Mouse (Mus musculus) liver, postnatal 0 days (tissue): ENCODE data around the gene BC029722. TPM values are rescaled to one million over a fixed set of nuclear protein-coding genes. Genes with fewer than 3 reads are reported as not detected.

Experiments used
- ATAC-seq: fragments of 200-750 bp; cut with Nextera tagmentation; 2 replicates; pipeline ENCODE4 v1.8.0; 2017; ENCODE audit warnings: mild to moderate bottlenecking, moderate library complexity
- DNase-seq: peaks from one replicate; pipeline ENCODE4 v3.0.0-alpha.2; 2016
- H3K27ac ChIP-seq: fragments of 300-500 bp; sonication (generic); 2 replicates; pipeline ENCODE4 v1.5.1; 2014; ENCODE audit warnings: antibody characterized with exemption, moderate library complexity, mild to moderate bottlenecking, low read depth
- H3K27me3 ChIP-seq: fragments of 300-500 bp; sonication (generic); 2 replicates; pipeline ENCODE4 v1.6.1; 2014; ENCODE audit warnings: low read length, control low read depth, mixed read lengths; ENCODE audit not compliant: insufficient read depth
- H3K36me3 ChIP-seq: fragments of 300-500 bp; sonication (generic); replicated peaks from 2 replicates; pipeline ENCODE4 v1.6.1; 2014; ENCODE audit warnings: mild to moderate bottlenecking, control low read depth, low read length, moderate library complexity, mixed read lengths; ENCODE audit not compliant: insufficient read depth
- H3K4me1 ChIP-seq: fragments of 300-500 bp; sonication (generic); 2 replicates; pipeline ENCODE4 v1.6.1; 2014; ENCODE audit warnings: antibody characterized with exemption, mild to moderate bottlenecking, control low read depth; ENCODE audit not compliant: insufficient read depth
- H3K4me2 ChIP-seq: fragments of 300-500 bp; sonication (generic); 2 replicates; pipeline ENCODE4 v1.6.1; 2014; ENCODE audit warnings: low read depth, mild to moderate bottlenecking, low read length, moderate library complexity, mixed read lengths
- H3K4me3 ChIP-seq: fragments of 300-500 bp; sonication (generic); 2 replicates; pipeline ENCODE4 v1.5.1; 2014; ENCODE audit warnings: low read depth, low read length
- H3K9ac ChIP-seq: fragments of 300-500 bp; sonication (generic); replicated peaks from 2 replicates; pipeline ENCODE4 v1.6.1; 2014; ENCODE audit warnings: mild to moderate bottlenecking, moderate library complexity
- H3K9me3 ChIP-seq: fragments of 300-500 bp; sonication (generic); 2 replicates; pipeline ENCODE4 v1.6.1; 2016; ENCODE audit warnings: mild to moderate bottlenecking, control low read depth, low read length, mixed read lengths
- CTCF ChIP-seq: sonication (generic); IDR thresholded peaks from 2 replicates; pipeline ENCODE4 v1.5.1; 2016; ENCODE audit warnings: antibody characterized with exemption, low read depth
- EP300 ChIP-seq: IDR thresholded peaks from 2 replicates; pipeline ENCODE4 v1.6.1; 2016; ENCODE audit warnings: antibody characterized with exemption, low read depth, mild to moderate bottlenecking
- WGBS: fragments of 180-500 bp; shearing (Covaris S2); extraction: QIAGEN DNeasy Blood & Tissue Kit; methylation state at CpG from one replicate; pipeline ENCODE4 v1.1.7; 2014; ENCODE audit not compliant: insufficient replicate concordance; 5-methylcytosine and 5-hydroxymethylcytosine counted together
- polyA plus RNA-seq: library from polyadenylated mRNA; unstranded; fragments of >200 nt; fragmentation: Nextera tagmentation; extraction: Ambion mirVana; gene quantifications from 2 replicates; pipeline ENCODE4 v1.2.1, GENCODE M21; 2015

Gene BC029722
- polyA plus RNA-seq, 1 experiment from 2014 or later = 6.6 TPM

- Histone ChIP-seq H3K9ac (no peak overlapping the region), H3K27me3 (no peaks in the 10 kb centered on the region), H3K27ac (no peak overlapping the region), H3K4me2 (no peak overlapping the region), H3K36me3 (peaks cover 20% of the 10 kb centered on the region), H3K4me3 (no peak overlapping the region), H3K4me1 (no peaks in the 10 kb centered on the region), H3K9me3 (no peaks in the 10 kb centered on the region)
- no peak for TF ChIP-seq CTCF
- no peak for TF ChIP-seq EP300
- 80% methylated on average over 5 of the region's 5 CpGs for WGBS
- ATAC-seq = no peak
- no peak for DNase-seq
Measured at GRCm38 (mm10) chr2:155852536-155852935, 33.3 kb upstream of the BC029722 start.

- DNase-seq (no peak), ATAC-seq (no peak)
- H3K36me3 ChIP-seq = peaks cover 24% of the 10 kb centered on the region
- H3K27ac ChIP-seq = no peak overlapping the region
- 83% methylated on average over 7 of the region's 7 CpGs for WGBS
- no peaks in the 10 kb centered on the region for H3K9me3 ChIP-seq
- H3K4me2 ChIP-seq = no peak overlapping the region
- TF ChIP-seq CTCF = no peak
- TF ChIP-seq EP300 = no peak
- no peak overlapping the region for H3K9ac ChIP-seq
- no peaks in the 10 kb centered on the region for H3K27me3 ChIP-seq
- H3K4me3 ChIP-seq = no peak overlapping the region
- no peaks in the 10 kb centered on the region for H3K4me1 ChIP-seq
Measured at GRCm38 (mm10) chr2:155850120-155850519, 30.9 kb upstream of the BC029722 start.

DNA sequence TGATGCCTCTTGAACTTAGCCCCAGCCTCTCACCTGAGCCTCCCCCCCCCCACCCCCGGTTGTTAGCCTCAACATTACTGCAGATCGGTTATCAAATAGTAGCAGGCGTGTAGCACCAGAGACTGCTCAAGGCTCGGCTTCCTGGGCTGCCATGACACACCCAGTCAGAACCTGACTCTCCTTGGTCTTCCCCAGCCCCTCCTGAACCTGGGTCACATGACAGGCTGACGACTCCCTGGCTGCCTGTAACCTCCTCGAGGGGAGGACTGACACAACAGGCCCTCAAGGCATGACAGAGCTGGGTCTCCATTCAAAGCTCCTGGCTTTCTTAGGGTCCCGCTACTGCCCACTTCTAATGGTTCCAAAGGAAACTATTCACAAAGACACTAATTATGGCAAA is 30.2 kb upstream of the BC029722 start:
- no peak for DNase-seq
- 47% methylated on average over 7 of the region's 7 CpGs for WGBS
- no peaks in the 10 kb centered on the region for H3K27me3 ChIP-seq
- TF ChIP-seq EP300 (no peak), CTCF (no peak)
- no peak overlapping the region for H3K4me3 ChIP-seq
- H3K4me2 ChIP-seq = no peak overlapping the region
- no peak overlapping the region for H3K27ac ChIP-seq
- no peak for ATAC-seq
- no peaks in the 10 kb centered on the region for H3K4me1 ChIP-seq
- H3K9me3 ChIP-seq = no peaks in the 10 kb centered on the region
- H3K36me3 ChIP-seq = peaks cover 24% of the 10 kb centered on the region
- H3K9ac ChIP-seq = no peak overlapping the region

DNA sequence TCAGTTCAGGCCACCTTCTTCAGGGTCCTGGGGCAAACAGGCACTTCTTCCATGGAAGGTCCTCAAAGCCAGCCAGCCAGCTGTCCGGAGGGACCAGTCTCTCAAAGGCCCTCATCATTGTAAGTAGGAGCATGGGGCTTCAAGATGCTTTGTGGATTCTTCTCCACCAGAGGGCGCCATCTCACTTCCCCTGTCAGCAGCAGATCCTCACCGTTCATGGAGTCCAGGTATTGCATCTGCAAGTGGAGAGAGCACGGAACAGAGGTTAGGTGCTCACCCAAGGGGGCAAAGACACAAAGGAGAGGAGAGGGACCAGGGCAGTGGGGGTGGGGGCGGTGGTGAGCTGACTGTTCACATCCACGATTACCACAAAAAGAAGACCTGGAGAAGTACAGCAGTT is 29.1 kb upstream of the BC029722 start:
- H3K9ac ChIP-seq = no peak overlapping the region
- no peaks in the 10 kb centered on the region for H3K9me3 ChIP-seq
- no peaks in the 10 kb centered on the region for H3K27me3 ChIP-seq
- H3K4me2 ChIP-seq = no peak overlapping the region
- H3K27ac ChIP-seq = no peak overlapping the region
- WGBS = 42% methylated on average over 6 of the region's 6 CpGs
- ATAC-seq (peak; percentile 40; the same call in 1 of the 2 replicates), DNase-seq (peak; percentile 82)
- H3K4me3 ChIP-seq = no peak overlapping the region
- TF ChIP-seq CTCF = peak; percentile 97
- TF ChIP-seq EP300 = no peak
- no peaks in the 10 kb centered on the region for H3K4me1 ChIP-seq
- H3K36me3 ChIP-seq = peaks cover 24% of the 10 kb centered on the region

- no peak for TF ChIP-seq CTCF
- TF ChIP-seq EP300 = no peak
- no peaks in the 10 kb centered on the region for H3K9me3 ChIP-seq
- no peaks in the 10 kb centered on the region for H3K27me3 ChIP-seq
- 81% methylated on average over 8 of the region's 8 CpGs for WGBS
- no peak overlapping the region for H3K27ac ChIP-seq
- no peak for ATAC-seq
- H3K4me3 ChIP-seq = no peak overlapping the region
- no peaks in the 10 kb centered on the region for H3K4me1 ChIP-seq
- no peak overlapping the region for H3K4me2 ChIP-seq
- DNase-seq = no peak
- no peak overlapping the region for H3K9ac ChIP-seq
- H3K36me3 ChIP-seq = peaks cover 24% of the 10 kb centered on the region
Measured at GRCm38 (mm10) chr2:155846930-155847329, 27.7 kb upstream of the BC029722 start.

- no peak overlapping the region for H3K27ac ChIP-seq
- no peaks in the 10 kb centered on the region for H3K4me1 ChIP-seq
- no peaks in the 10 kb centered on the region for H3K9me3 ChIP-seq
- H3K27me3 ChIP-seq = no peaks in the 10 kb centered on the region
- H3K4me3 ChIP-seq = no peak overlapping the region
- ATAC-seq (no peak), DNase-seq (no peak)
- TF ChIP-seq CTCF (no peak), EP300 (no peak)
- 73% methylated on average over 4 of the region's 4 CpGs for WGBS
- H3K9ac ChIP-seq = no peak overlapping the region
- no peaks in the 10 kb centered on the region for H3K36me3 ChIP-seq
- no peak overlapping the region for H3K4me2 ChIP-seq
Measured at GRCm38 (mm10) chr2:155838961-155839360, 19.7 kb upstream of the BC029722 start.

- Histone ChIP-seq H3K27ac (no peak overlapping the region), H3K27me3 (no peaks in the 10 kb centered on the region), H3K4me3 (no peak overlapping the region), H3K9me3 (no peaks in the 10 kb centered on the region), H3K4me1 (no peaks in the 10 kb centered on the region), H3K9ac (no peak overlapping the region), H3K4me2 (no peak overlapping the region), H3K36me3 (no peaks in the 10 kb centered on the region)
- TF ChIP-seq EP300 = no peak
- TF ChIP-seq CTCF = no peak
- DNase-seq (no peak), ATAC-seq (no peak)
- 71% methylated on average over 3 of the region's 3 CpGs for WGBS
Measured at GRCm38 (mm10) chr2:155837961-155838360, 18.7 kb upstream of the BC029722 start.
